8 mouse cellular contexts compared by ENCODE assay signal in genomic region chr5:104002549-104003255, GRCm38 (mm10). TPM values are rescaled to one million over a fixed set of nuclear protein-coding genes. Genes with fewer than 3 reads are reported as not detected.
DNase-seq lines count a peak whose midpoint lies in the region; ATAC-seq and TF ChIP-seq lines count a peak whose summit lies in the region.

No protein-coding gene starts in this region.

- 0 out of 2 replicates have a peak, but pooled peaks cover 2% of the 10 kb centered on the region for H3K36me3 ChIP-seq in ES-Bruce4 (ENCODE audit: control insufficient read depth, insufficient read depth, low read length, poor library complexity, severe bottlenecking)
- H3K36me3 ChIP-seq in hindbrain, embryonic 13.5 days: no peaks in the 10 kb centered on the region
- H3K36me3 ChIP-seq in midbrain, embryonic 13.5 days: no peaks in the 10 kb centered on the region

- H3K4me2 ChIP-seq in hindbrain, embryonic 13.5 days: peak overlapping the region; percentile 44
- peak overlapping the region; percentile 51 for H3K4me2 ChIP-seq in midbrain, embryonic 13.5 days (replicated peaks)

- peak overlapping the region; percentile 17; the same call in 1 of the 2 replicates for H3K4me3 ChIP-seq in ES-Bruce4 (ENCODE audit: low read depth, low read length)
- peak overlapping the region; percentile 19 for H3K4me3 ChIP-seq in hindbrain, embryonic 13.5 days
- H3K4me3 ChIP-seq in midbrain, embryonic 13.5 days (replicated peaks): peak overlapping the region; percentile 24

- DNase-seq in embryo, embryonic 11 days: peak; percentile 21
- no peak for DNase-seq in spleen, adult 12 weeks (ENCODE audit: low spot score)
- DNase-seq in layer of hippocampus, postnatal 10 days (ENCODE audit: low spot score in 2 of 2): no peak
- no peak for DNase-seq in retina, postnatal 1 day
- no peak for DNase-seq in cerebellum, postnatal 36 days

- H3K27me3 ChIP-seq in ES-Bruce4 (ENCODE audit: control insufficient read depth, insufficient read depth, low read length, poor library complexity, severe bottlenecking): no peaks in the 10 kb centered on the region
- 0 out of 2 replicates have a peak, but pooled peaks cover 8% of the 10 kb centered on the region for H3K27me3 ChIP-seq in hindbrain, embryonic 13.5 days
- 0 out of 2 replicates have a peak, but pooled peaks cover 6% of the 10 kb centered on the region for H3K27me3 ChIP-seq in midbrain, embryonic 13.5 days

- peak overlapping the region; percentile 33 for H3K27ac ChIP-seq in ES-Bruce4 (ENCODE audit: insufficient read depth, low read length)
- no peak overlapping the region for H3K27ac ChIP-seq in hindbrain, embryonic 13.5 days
- H3K27ac ChIP-seq in midbrain, embryonic 13.5 days: no peak overlapping the region

- no peak for TF ChIP-seq EP300 in ES-Bruce4 (IDR thresholded peaks at IDR 0.05; ENCODE audit: insufficient read depth, low read depth, low read length)

- no peak for TF ChIP-seq CTCF in ES-Bruce4 (IDR thresholded peaks at IDR 0.05; ENCODE audit: low read depth, low read length)

- TF ChIP-seq POLR2A in ES-Bruce4 (IDR thresholded peaks at IDR 0.05; ENCODE audit: insufficient read depth, low read length): no peak

- ATAC-seq in hindbrain, embryonic 13.5 days (ENCODE audit: low FRiP score): no peak
- ATAC-seq in midbrain, embryonic 13.5 days: peak; percentile 53; the same call in 1 of the 2 replicates

- peak overlapping the region; percentile 30 for H3K9ac ChIP-seq in ES-Bruce4 (ENCODE audit: low read depth, poor library complexity, severe bottlenecking)
- H3K9ac ChIP-seq in hindbrain, embryonic 13.5 days: 0 out of 2 replicates have a peak overlapping the region, but pooled peaks have one; percentile 29
- H3K9ac ChIP-seq in midbrain, embryonic 13.5 days (replicated peaks): peak overlapping the region; percentile 32; the same call in 1 of the 2 replicates

- WGBS in hindbrain, embryonic 13.5 days: 19% methylated on average over 18 of the region's 18 CpGs
- WGBS in midbrain, embryonic 13.5 days: 13% methylated on average over 18 of the region's 18 CpGs

- H3K4me1 ChIP-seq in ES-Bruce4 (ENCODE audit: control insufficient read depth, insufficient read depth, low read length): no peaks in the 10 kb centered on the region
- peaks cover 9% of the 10 kb centered on the region for H3K4me1 ChIP-seq in hindbrain, embryonic 13.5 days (replicated peaks)
- H3K4me1 ChIP-seq in midbrain, embryonic 13.5 days (replicated peaks): peaks cover 11% of the 10 kb centered on the region

- H3K9me3 ChIP-seq in ES-Bruce4 (replicated peaks; ENCODE audit: control insufficient read depth, insufficient read depth, low read length, poor library complexity, severe bottlenecking): no peaks in the 10 kb centered on the region
- no peaks in the 10 kb centered on the region for H3K9me3 ChIP-seq in hindbrain, embryonic 13.5 days
- no peaks in the 10 kb centered on the region for H3K9me3 ChIP-seq in midbrain, embryonic 13.5 days

RNA-seq across cellular contexts. Expression of gene Hsd17b11, which starts 19.0 kb away (rescaled TPM):
- polyA plus RNA-seq in ES-Bruce4 (2011; ENCODE audit: insufficient read depth, insufficient read length, low read depth, missing spikeins): 22.0 and 25.3 TPM in 2 replicates
- 2.4 and 2.7 TPM in 2 replicates for polyA plus RNA-seq in hindbrain, embryonic 13.5 days (2015; fragmentation: Nextera tagmentation; extraction: Ambion mirVana)
- 1.2 and 1.8 TPM in 2 replicates for polyA plus RNA-seq in midbrain, embryonic 13.5 days (2015; fragmentation: Nextera tagmentation; extraction: Ambion mirVana)
- 10 to 100 TPM; 33.5 to 34.2 TPM for total RNA-seq in layer of hippocampus, postnatal 10 days (2021)

RNA-seq across cellular contexts. Expression of gene Hsd17b13, which starts 25.5 kb away (rescaled TPM):
- not detected in 2 replicates for polyA plus RNA-seq in ES-Bruce4 (2011; ENCODE audit: insufficient read depth, insufficient read length, low read depth, missing spikeins)
- 0.18 TPM in 1 of 2 replicates, not detected in the other for polyA plus RNA-seq in hindbrain, embryonic 13.5 days (2015; fragmentation: Nextera tagmentation; extraction: Ambion mirVana)
- not detected in 2 replicates for polyA plus RNA-seq in midbrain, embryonic 13.5 days (2015; fragmentation: Nextera tagmentation; extraction: Ambion mirVana)
- total RNA-seq in layer of hippocampus, postnatal 10 days (2021): not detected

RNA-seq across cellular contexts. Expression of gene Nudt9, which starts 43.4 kb away (rescaled TPM):
- polyA plus RNA-seq in ES-Bruce4 (2011; ENCODE audit: insufficient read depth, insufficient read length, low read depth, missing spikeins): 32.0 and 34.2 TPM in 2 replicates
- polyA plus RNA-seq in hindbrain, embryonic 13.5 days (2015; fragmentation: Nextera tagmentation; extraction: Ambion mirVana): 67.0 and 70.4 TPM in 2 replicates
- polyA plus RNA-seq in midbrain, embryonic 13.5 days (2015; fragmentation: Nextera tagmentation; extraction: Ambion mirVana): 54.8 and 58.2 TPM in 2 replicates
- 10 to 100 TPM; 68.2 to 69.0 TPM for total RNA-seq in layer of hippocampus, postnatal 10 days (2021)
